ENCODE assay signal across 7 mouse cellular contexts in genomic region chr3:152114786-152115185, GRCm38 (mm10). TPM values are rescaled to one million over a fixed set of nuclear protein-coding genes. Genes with fewer than 3 reads are reported as not detected.
DNase-seq lines count a peak whose midpoint lies in the region; ATAC-seq lines count a peak whose summit lies in the region.

No protein-coding gene starts in this region.

- peaks cover 49% of the 10 kb centered on the region for H3K4me1 ChIP-seq in heart, embryonic 10.5 days
- peaks cover 21% of the 10 kb centered on the region for H3K4me1 ChIP-seq in kidney, embryonic 15.5 days

- no peaks in the 10 kb centered on the region for H3K27me3 ChIP-seq in heart, embryonic 10.5 days (ENCODE audit: insufficient read depth, poor library complexity, severe bottlenecking)
- H3K27me3 ChIP-seq in kidney, embryonic 15.5 days: peaks cover 5% of the 10 kb centered on the region; the same call in 1 of the 2 replicates

- H3K4me3 ChIP-seq in heart, embryonic 10.5 days: peak overlapping the region; percentile 18; the same call in 1 of the 2 replicates
- no peak overlapping the region for H3K4me3 ChIP-seq in kidney, embryonic 15.5 days (replicated peaks)

- H3K9me3 ChIP-seq in heart, embryonic 10.5 days: no peaks in the 10 kb centered on the region
- H3K9me3 ChIP-seq in kidney, embryonic 15.5 days (replicated peaks): no peaks in the 10 kb centered on the region

- DNase-seq in adrenal gland, adult (ENCODE audit: inconsistent age in 2 of 2, low spot score in 1 of 2): peak; percentile 96 to 98
- DNase-seq in embryo, embryonic 9.5 days (ENCODE audit: extremely low spot score): peak; percentile 41
- peak; percentile 95 for DNase-seq in heart, embryonic 10.5 days (ENCODE audit: low spot score)
- peak; percentile 91 for DNase-seq in lung, postnatal 25 days (ENCODE audit: low spot score)
- DNase-seq in spleen, adult 12 weeks (ENCODE audit: low spot score): peak; percentile 76
- DNase-seq in thymus, postnatal 10 days (ENCODE audit: low spot score in 2 of 2): no peak

- no peak overlapping the region for H3K9ac ChIP-seq in kidney, embryonic 15.5 days

- WGBS in heart, embryonic 10.5 days: 19% methylated on average over 10 of the region's 10 CpGs
- 12% methylated on average over 10 of the region's 10 CpGs for WGBS in kidney, embryonic 15.5 days

- no peaks in the 10 kb centered on the region for H3K36me3 ChIP-seq in heart, embryonic 10.5 days
- H3K36me3 ChIP-seq in kidney, embryonic 15.5 days: no peaks in the 10 kb centered on the region

- peak; percentile 92 for ATAC-seq in kidney, embryonic 15.5 days (replicated peaks; ENCODE audit: low FRiP score)

- H3K27ac ChIP-seq in heart, embryonic 10.5 days: peak overlapping the region; percentile 69; the same call in 1 of the 2 replicates
- H3K27ac ChIP-seq in kidney, embryonic 15.5 days: peak overlapping the region; percentile 54; the same call in 1 of the 2 replicates

- H3K4me2 ChIP-seq in kidney, embryonic 15.5 days: peak overlapping the region; percentile 4; the same call in 1 of the 2 replicates

RNA-seq across cellular contexts. Expression of gene Gipc2, which starts 51.2 kb away (rescaled TPM):
- 4.2 and 10.8 TPM in 2 replicates for polyA plus RNA-seq in heart, embryonic 10.5 days (2016; fragmentation: Nextera tagmentation; extraction: Ambion mirVana)
- polyA plus RNA-seq in kidney, embryonic 15.5 days (2015; fragmentation: Nextera tagmentation; extraction: Ambion mirVana): 25.4 and 30.4 TPM in 2 replicates

Comparison
In these comparisons a context has a peak if more than half of its experiments do, and no peak if none do; other contexts are left out.
1. DNase-seq: peak in adrenal gland, adult (2 of 2), embryo, embryonic 9.5 days (single experiment), heart, embryonic 10.5 days (single experiment), lung, postnatal 25 days (single experiment) and spleen, adult 12 weeks (single experiment); none in thymus, postnatal 10 days (0 of 2).